Mouse (Mus musculus): ENCODE measurements around the gene Cdk13. TPM values are rescaled to one million over a fixed set of nuclear protein-coding genes. Genes with fewer than 3 reads are reported as not detected.
A peak's percentile ranks its signal among the peaks of the same experiment; 100 is the strongest.

Gene Cdk13
- polyA plus RNA-seq, 1 experiment from 2014 or later = 13.6 TPM

DNA sequence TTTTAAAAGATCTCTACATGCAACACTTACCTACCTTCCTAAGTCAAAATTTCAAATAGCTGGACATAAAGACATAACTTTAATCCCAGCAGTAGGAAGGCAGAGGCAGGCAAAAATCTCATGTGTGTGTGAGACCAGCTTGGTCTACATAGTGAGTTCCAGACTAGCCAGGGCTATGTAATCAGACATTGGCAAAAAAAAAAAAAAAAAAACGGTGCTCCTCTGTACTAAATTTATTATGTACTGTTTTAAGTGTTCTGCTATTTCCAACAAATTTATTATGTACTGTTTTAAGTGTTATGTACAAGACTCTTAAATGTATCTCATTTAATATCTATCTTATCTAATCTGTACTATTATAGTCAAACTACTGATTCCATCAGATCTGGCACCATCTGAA lies 28.6 kb downstream of the Cdk13 start:
- Histone ChIP-seq H3K4me3 (ENCODE audit: low read depth, low read length) (no peak overlapping the region), H3K27me3 (replicated peaks; ENCODE audit: control insufficient read depth, insufficient read depth, low read length) (no peaks in the 10 kb centered on the region), H3K36me3 (ENCODE audit: control insufficient read depth, insufficient read depth, low read length) (peaks cover 7% of the 10 kb centered on the region), H3K9ac (ENCODE audit: low read length) (no peak overlapping the region), H3K4me1 (ENCODE audit: control insufficient read depth, insufficient read depth, low read length) (no peaks in the 10 kb centered on the region), H3K9me3 (replicated peaks; ENCODE audit: control insufficient read depth, low read length) (no peaks in the 10 kb centered on the region), H3K4me2 (ENCODE audit: low read length) (no peak overlapping the region), H3K27ac (ENCODE audit: low read depth, low read length) (no peak overlapping the region)
- no peak for ATAC-seq
- WGBS = 76% methylated on average over 1 of the region's 1 CpGs
- no peak for DNase-seq (ENCODE audit: low spot score)

DNA sequence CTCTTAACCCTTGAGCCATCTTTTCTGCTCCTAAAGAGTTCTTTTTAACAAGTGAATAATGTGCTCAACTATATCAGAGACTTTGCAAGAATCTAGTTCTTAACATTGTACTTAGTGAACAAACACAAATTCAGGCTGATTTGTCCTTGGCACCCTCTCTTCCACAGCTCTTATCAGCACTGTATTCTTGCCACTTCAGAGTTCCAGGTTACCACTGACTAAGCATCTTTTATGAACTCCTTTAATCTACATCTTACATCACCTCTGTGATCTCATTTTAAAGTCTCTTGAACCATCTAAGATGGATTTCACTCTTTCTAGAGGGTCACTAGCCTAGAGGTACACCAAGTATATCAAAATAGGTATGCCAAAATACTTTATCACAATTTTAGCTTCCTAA lies 29.5 kb downstream of the Cdk13 start:
- H3K4me1 ChIP-seq (ENCODE audit: control insufficient read depth, insufficient read depth, low read length) = no peaks in the 10 kb centered on the region
- ATAC-seq (no peak), DNase-seq (ENCODE audit: low spot score) (no peak)
- no peaks in the 10 kb centered on the region for H3K9me3 ChIP-seq (replicated peaks; ENCODE audit: control insufficient read depth, low read length)
- no peak overlapping the region for H3K4me2 ChIP-seq (ENCODE audit: low read length)
- H3K36me3 ChIP-seq (ENCODE audit: control insufficient read depth, insufficient read depth, low read length) = peaks cover 7% of the 10 kb centered on the region
- H3K27ac ChIP-seq (ENCODE audit: low read depth, low read length) = no peak overlapping the region
- H3K4me3 ChIP-seq (ENCODE audit: low read depth, low read length) = no peak overlapping the region
- H3K9ac ChIP-seq (ENCODE audit: low read length) = no peak overlapping the region
- H3K27me3 ChIP-seq (replicated peaks; ENCODE audit: control insufficient read depth, insufficient read depth, low read length) = no peaks in the 10 kb centered on the region

DNA sequence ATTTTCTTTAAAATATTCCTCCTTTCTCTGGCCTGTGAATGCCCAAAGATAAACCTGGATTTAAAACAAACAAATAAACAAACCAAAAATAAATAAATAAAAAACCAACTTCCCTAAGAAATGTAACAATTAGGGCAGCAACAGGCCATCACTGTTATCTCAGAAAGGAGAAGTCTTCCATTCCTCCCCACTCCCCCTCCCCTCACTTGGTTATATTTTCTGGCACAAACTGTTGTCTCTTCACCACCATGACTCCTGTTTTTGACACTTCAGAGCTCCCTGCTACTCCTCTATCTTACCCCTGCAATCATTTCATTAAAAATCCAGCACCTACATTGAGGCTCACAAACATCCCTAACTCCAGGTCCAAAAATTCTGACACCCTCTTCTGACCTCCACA lies 31.8 kb downstream of the Cdk13 start:
- H3K4me3 ChIP-seq (ENCODE audit: low read depth, low read length) = no peak overlapping the region
- DNase-seq (ENCODE audit: low spot score) (no peak), ATAC-seq (no peak)
- H3K36me3 ChIP-seq (ENCODE audit: control insufficient read depth, insufficient read depth, low read length) = peaks cover 7% of the 10 kb centered on the region
- no peaks in the 10 kb centered on the region for H3K9me3 ChIP-seq (replicated peaks; ENCODE audit: control insufficient read depth, low read length)
- H3K27ac ChIP-seq (ENCODE audit: low read depth, low read length) = no peak overlapping the region
- H3K4me2 ChIP-seq (ENCODE audit: low read length) = no peak overlapping the region
- no peak overlapping the region for H3K9ac ChIP-seq (ENCODE audit: low read length)
- H3K4me1 ChIP-seq (ENCODE audit: control insufficient read depth, insufficient read depth, low read length) = no peaks in the 10 kb centered on the region
- H3K27me3 ChIP-seq (replicated peaks; ENCODE audit: control insufficient read depth, insufficient read depth, low read length) = no peaks in the 10 kb centered on the region

DNA sequence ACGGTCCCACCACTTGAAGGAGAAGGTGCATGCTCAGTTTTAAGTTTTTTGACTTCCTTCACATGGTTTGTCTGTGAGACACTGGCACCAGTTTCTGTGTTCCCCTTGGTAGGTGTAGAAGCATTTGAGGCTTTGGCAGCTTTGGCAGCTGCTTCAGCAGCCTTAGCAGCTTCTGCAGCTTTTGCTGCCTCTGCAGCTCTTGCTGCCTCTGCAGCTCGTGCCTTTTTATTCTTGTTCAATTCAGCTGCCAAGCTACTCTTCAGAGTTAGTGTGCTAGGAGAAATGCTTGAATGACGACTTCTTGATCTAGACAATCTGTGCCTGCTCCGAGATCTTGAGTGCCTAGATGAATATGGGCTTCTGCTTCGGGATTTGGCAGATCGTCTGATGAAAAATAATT lies 32.3 kb downstream of the Cdk13 start:
- 63% methylated on average over 6 of the region's 6 CpGs for WGBS
- Histone ChIP-seq H3K27me3 (replicated peaks; ENCODE audit: control insufficient read depth, insufficient read depth, low read length) (no peaks in the 10 kb centered on the region), H3K9ac (ENCODE audit: low read length) (no peak overlapping the region), H3K9me3 (replicated peaks; ENCODE audit: control insufficient read depth, low read length) (no peaks in the 10 kb centered on the region), H3K27ac (ENCODE audit: low read depth, low read length) (no peak overlapping the region; the same call in 1 of the 2 replicates), H3K36me3 (ENCODE audit: control insufficient read depth, insufficient read depth, low read length) (peaks cover 7% of the 10 kb centered on the region), H3K4me1 (ENCODE audit: control insufficient read depth, insufficient read depth, low read length) (no peaks in the 10 kb centered on the region), H3K4me2 (ENCODE audit: low read length) (no peak overlapping the region), H3K4me3 (ENCODE audit: low read depth, low read length) (no peak overlapping the region)
- ATAC-seq (no peak), DNase-seq (ENCODE audit: low spot score) (peak; percentile 39)

DNA sequence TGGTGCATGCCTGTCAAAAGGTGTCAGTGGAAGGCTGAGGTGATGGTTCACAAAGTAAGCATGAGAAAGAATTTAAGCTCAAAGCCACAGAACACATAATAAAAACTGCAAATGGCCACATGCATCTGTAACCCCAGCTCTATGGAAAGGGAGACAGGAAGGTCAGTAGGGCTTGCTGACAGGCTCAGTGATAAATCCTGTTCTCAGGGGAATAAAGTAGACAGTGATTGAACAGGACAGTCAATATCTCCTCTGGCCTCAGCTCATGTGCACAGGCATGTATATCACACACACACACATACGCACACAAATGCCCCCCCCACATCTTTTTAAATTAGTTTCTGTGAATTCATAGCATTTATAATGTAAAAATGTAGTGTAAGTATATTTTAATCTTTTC lies 42.5 kb downstream of the Cdk13 start:
- 97% methylated on average over 1 of the region's 1 CpGs for WGBS
- no peak overlapping the region for H3K27ac ChIP-seq (ENCODE audit: low read depth, low read length)
- no peaks in the 10 kb centered on the region for H3K9me3 ChIP-seq (replicated peaks; ENCODE audit: control insufficient read depth, low read length)
- DNase-seq (ENCODE audit: low spot score) (no peak), ATAC-seq (no peak)
- no peak overlapping the region for H3K4me3 ChIP-seq (ENCODE audit: low read depth, low read length)
- H3K27me3 ChIP-seq (replicated peaks; ENCODE audit: control insufficient read depth, insufficient read depth, low read length) = no peaks in the 10 kb centered on the region
- no peaks in the 10 kb centered on the region for H3K4me1 ChIP-seq (ENCODE audit: control insufficient read depth, insufficient read depth, low read length)
- H3K4me2 ChIP-seq (ENCODE audit: low read length) = no peak overlapping the region
- H3K36me3 ChIP-seq (ENCODE audit: control insufficient read depth, insufficient read depth, low read length) = peaks cover 11% of the 10 kb centered on the region; the same call in 1 of the 2 replicates
- H3K9ac ChIP-seq (ENCODE audit: low read length) = no peak overlapping the region

DNA sequence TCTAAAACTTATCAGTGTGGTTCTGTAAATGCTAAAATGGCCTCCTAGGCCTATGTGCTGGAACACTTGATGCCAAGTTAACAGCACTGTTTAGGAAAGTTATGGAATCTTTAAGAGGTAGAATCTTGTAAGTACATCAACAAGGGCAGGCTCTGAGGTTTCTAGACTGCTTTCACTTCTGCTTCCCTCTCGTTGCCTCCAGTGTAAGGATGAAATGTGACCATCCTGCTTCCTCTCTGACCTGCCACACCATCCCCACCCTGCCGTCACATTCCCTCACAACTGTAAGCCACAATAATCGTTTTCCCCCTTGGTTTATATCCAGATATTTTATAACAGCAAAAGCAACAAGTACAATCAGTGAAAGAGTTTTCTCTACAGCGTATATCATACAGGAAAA lies 49.9 kb downstream of the Cdk13 start:
- H3K9me3 ChIP-seq (replicated peaks; ENCODE audit: control insufficient read depth, low read length) = no peaks in the 10 kb centered on the region
- no peaks in the 10 kb centered on the region for H3K4me1 ChIP-seq (ENCODE audit: control insufficient read depth, insufficient read depth, low read length)
- no peak overlapping the region for H3K9ac ChIP-seq (ENCODE audit: low read length)
- H3K4me2 ChIP-seq (ENCODE audit: low read length) = no peak overlapping the region
- ATAC-seq (no peak), DNase-seq (ENCODE audit: low spot score) (no peak)
- WGBS = 84% methylated on average over 4 of the region's 4 CpGs
- H3K36me3 ChIP-seq (ENCODE audit: control insufficient read depth, insufficient read depth, low read length) = peaks cover 14% of the 10 kb centered on the region; the same call in 1 of the 2 replicates
- H3K4me3 ChIP-seq (ENCODE audit: low read depth, low read length) = no peak overlapping the region
- H3K27me3 ChIP-seq (replicated peaks; ENCODE audit: control insufficient read depth, insufficient read depth, low read length) = no peaks in the 10 kb centered on the region
- no peak overlapping the region for H3K27ac ChIP-seq (ENCODE audit: low read depth, low read length)

DNA sequence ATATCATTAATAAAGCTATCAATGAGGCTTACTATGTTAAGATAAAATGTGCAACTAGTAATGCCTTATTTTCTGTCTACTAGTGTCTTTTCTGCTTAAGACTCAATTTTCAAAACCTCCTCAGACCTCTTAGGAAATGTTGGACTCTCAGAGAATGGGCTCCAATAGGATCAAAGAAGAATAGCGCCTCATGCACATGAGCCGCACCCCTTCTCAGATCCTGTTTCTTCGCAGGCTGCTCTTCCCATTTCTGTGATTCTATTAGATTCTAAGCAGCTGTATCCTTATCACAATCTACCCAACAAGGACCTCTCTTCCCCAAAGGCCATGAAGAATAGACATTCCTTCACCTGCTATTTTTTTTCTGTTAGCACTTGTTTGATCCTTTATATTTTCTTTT lies 76.1 kb downstream of the Cdk13 start:
- Histone ChIP-seq H3K27me3 (replicated peaks; ENCODE audit: control insufficient read depth, insufficient read depth, low read length) (no peaks in the 10 kb centered on the region), H3K9me3 (replicated peaks; ENCODE audit: control insufficient read depth, low read length) (no peaks in the 10 kb centered on the region), H3K9ac (ENCODE audit: low read length) (no peak overlapping the region), H3K4me1 (ENCODE audit: control insufficient read depth, insufficient read depth, low read length) (no peaks in the 10 kb centered on the region), H3K4me3 (ENCODE audit: low read depth, low read length) (no peak overlapping the region), H3K36me3 (ENCODE audit: control insufficient read depth, insufficient read depth, low read length) (peaks cover 15% of the 10 kb centered on the region), H3K27ac (ENCODE audit: low read depth, low read length) (no peak overlapping the region), H3K4me2 (ENCODE audit: low read length) (no peak overlapping the region)
- ATAC-seq = no peak
- WGBS = 92% methylated on average over 3 of the region's 3 CpGs
- no peak for DNase-seq (ENCODE audit: low spot score)

DNA sequence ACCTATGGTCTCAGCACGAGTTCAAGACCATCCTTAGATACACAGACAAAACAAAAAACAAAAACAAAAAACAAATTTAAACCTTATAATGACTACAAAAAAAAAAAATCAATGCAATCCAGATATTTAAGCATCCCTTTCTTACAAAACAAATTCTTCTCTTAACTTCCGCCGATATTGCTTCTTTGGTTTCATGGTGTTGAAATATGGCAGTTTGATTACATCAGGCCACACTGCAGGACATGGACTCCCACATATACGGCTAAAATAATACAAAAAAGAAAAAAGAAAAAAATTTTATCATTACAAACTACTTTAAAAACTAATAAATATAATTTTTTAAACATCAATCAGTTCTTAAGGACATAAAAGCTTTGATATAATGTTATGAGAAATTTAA lies 77.0 kb downstream of the Cdk13 start:
- Histone ChIP-seq H3K4me3 (ENCODE audit: low read depth, low read length) (no peak overlapping the region), H3K27ac (ENCODE audit: low read depth, low read length) (no peak overlapping the region), H3K27me3 (replicated peaks; ENCODE audit: control insufficient read depth, insufficient read depth, low read length) (no peaks in the 10 kb centered on the region), H3K4me2 (ENCODE audit: low read length) (no peak overlapping the region), H3K9me3 (replicated peaks; ENCODE audit: control insufficient read depth, low read length) (no peaks in the 10 kb centered on the region), H3K36me3 (ENCODE audit: control insufficient read depth, insufficient read depth, low read length) (peaks cover 15% of the 10 kb centered on the region), H3K9ac (ENCODE audit: low read length) (no peak overlapping the region), H3K4me1 (ENCODE audit: control insufficient read depth, insufficient read depth, low read length) (no peaks in the 10 kb centered on the region)
- ATAC-seq (no peak), DNase-seq (ENCODE audit: low spot score) (no peak)
- WGBS = 92% methylated on average over 4 of the region's 4 CpGs

DNA sequence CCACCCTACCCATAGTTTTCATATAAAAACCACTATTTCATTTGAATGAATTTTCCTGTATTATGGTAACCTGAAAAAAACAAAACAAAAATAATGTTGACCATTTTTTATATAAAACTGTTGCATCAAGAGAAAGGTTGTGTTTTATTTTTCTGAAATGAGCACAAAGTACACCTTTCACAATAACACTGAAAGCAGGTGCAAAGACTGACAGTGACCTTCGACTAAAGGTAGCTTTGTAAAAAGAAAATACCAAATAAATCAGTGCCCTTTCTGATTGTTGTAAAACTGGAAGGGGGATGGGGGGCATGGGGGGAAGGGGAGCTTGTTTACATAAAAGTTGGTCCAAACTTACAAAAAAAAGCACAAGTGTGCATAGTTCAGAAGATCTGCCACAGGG lies 87.5 kb downstream of the Cdk13 start:
- Histone ChIP-seq H3K4me3 (ENCODE audit: low read depth, low read length) (no peak overlapping the region), H3K4me1 (ENCODE audit: control insufficient read depth, insufficient read depth, low read length) (no peaks in the 10 kb centered on the region), H3K9me3 (replicated peaks; ENCODE audit: control insufficient read depth, low read length) (no peaks in the 10 kb centered on the region), H3K4me2 (ENCODE audit: low read length) (no peak overlapping the region), H3K27ac (ENCODE audit: low read depth, low read length) (no peak overlapping the region), H3K36me3 (ENCODE audit: control insufficient read depth, insufficient read depth, low read length) (peaks cover 36% of the 10 kb centered on the region), H3K27me3 (replicated peaks; ENCODE audit: control insufficient read depth, insufficient read depth, low read length) (no peaks in the 10 kb centered on the region), H3K9ac (ENCODE audit: low read length) (no peak overlapping the region)
- no peak for ATAC-seq
- no peak for DNase-seq (ENCODE audit: low spot score)
- 90% methylated on average over 1 of the region's 1 CpGs for WGBS

All from forebrain, embryonic 14.5 days (tissue).